Mouse (Mus musculus) erythroblast, embryonic 14.5 days (primary cell): Measurements from ENCODE around the gene Phospho1.

Experiments
- GATA1 ChIP-seq: IDR thresholded peaks from 2 replicates; pipeline ENCODE4 v1.6.1; 2012; ENCODE audit warnings: low read length, inconsistent platforms, mixed read lengths
- TAL1 ChIP-seq: IDR thresholded peaks from 3 replicates; pipeline ENCODE4 v1.6.1; 2012; ENCODE audit warnings: low read length, inconsistent platforms, mixed read lengths

- no peak for TF ChIP-seq GATA1
- no peak for TF ChIP-seq TAL1
These were observed 8.9 kb upstream of the Phospho1 start for GRCm38 (mm10) chr11:95815412-95815811.
